Mouse (Mus musculus) hindbrain, embryonic 16.5 days (tissue): ENCODE measurements around the gene Pygm. TPM values are rescaled to one million over a fixed set of nuclear protein-coding genes. Genes with fewer than 3 reads are reported as not detected.

Experiments
- ATAC-seq: fragments of 200-750 bp; cut with Nextera tagmentation; 2 replicates; pipeline ENCODE4 v1.8.0; 2017; ENCODE audit warnings: moderate TSS enrichment, moderate library complexity
- H3K27ac ChIP-seq: fragments of 300-500 bp; sonication (generic); 2 replicates; pipeline ENCODE4 v1.5.1; 2014; ENCODE audit warnings: low read depth, mild to moderate bottlenecking, control low read depth, low read length, moderate library complexity
- H3K27me3 ChIP-seq: fragments of 300-500 bp; sonication (generic); replicated peaks from 2 replicates; pipeline ENCODE4 v1.6.1; 2014; ENCODE audit warnings: low read length; ENCODE audit not compliant: control insufficient read depth, insufficient read depth
- H3K36me3 ChIP-seq: fragments of 300-500 bp; sonication (generic); 2 replicates; pipeline ENCODE4 v1.6.1; 2014; ENCODE audit warnings: mild to moderate bottlenecking, low read length, moderate library complexity, mixed read lengths; ENCODE audit not compliant: control insufficient read depth, insufficient read depth
- H3K4me1 ChIP-seq: fragments of 300-500 bp; sonication (generic); 2 replicates; pipeline ENCODE4 v1.6.1; 2014; ENCODE audit warnings: low read depth, low read length; ENCODE audit not compliant: control insufficient read depth, insufficient read depth
- H3K4me2 ChIP-seq: fragments of 300-500 bp; sonication (generic); 2 replicates; pipeline ENCODE4 v1.6.1; 2014; ENCODE audit warnings: mild to moderate bottlenecking, low read length, control low read depth, moderate library complexity
- H3K4me3 ChIP-seq: fragments of 300-500 bp; sonication (generic); 2 replicates; pipeline ENCODE4 v1.5.1; 2014; ENCODE audit warnings: mild to moderate bottlenecking, low read length, control low read depth, moderate library complexity
- H3K9ac ChIP-seq: fragments of 300-500 bp; sonication (generic); 2 replicates; pipeline ENCODE4 v1.6.1; 2014; ENCODE audit warnings: low read depth, mild to moderate bottlenecking, control low read depth, low read length, moderate library complexity
- H3K9me3 ChIP-seq: fragments of 300-500 bp; sonication (generic); 2 replicates; pipeline ENCODE4 v1.6.1; 2014; ENCODE audit warnings: mild to moderate bottlenecking, low read length, moderate library complexity; ENCODE audit not compliant: control insufficient read depth
- WGBS: fragments of 180-500 bp; shearing (Covaris S2); extraction: QIAGEN DNeasy Blood & Tissue Kit; methylation state at CpG from one replicate; pipeline ENCODE4 v1.1.7; 2014; 5-methylcytosine and 5-hydroxymethylcytosine counted together
- polyA plus RNA-seq: library from polyadenylated mRNA; unstranded; fragments of >200 nt; fragmentation: Nextera tagmentation; extraction: Ambion mirVana; gene quantifications from 2 replicates; pipeline ENCODE4 v1.2.1, GENCODE M21; 2015

The Pygm gene
- polyA plus RNA-seq, 1 experiment from 2014 or later: 10.2 TPM

DNA sequence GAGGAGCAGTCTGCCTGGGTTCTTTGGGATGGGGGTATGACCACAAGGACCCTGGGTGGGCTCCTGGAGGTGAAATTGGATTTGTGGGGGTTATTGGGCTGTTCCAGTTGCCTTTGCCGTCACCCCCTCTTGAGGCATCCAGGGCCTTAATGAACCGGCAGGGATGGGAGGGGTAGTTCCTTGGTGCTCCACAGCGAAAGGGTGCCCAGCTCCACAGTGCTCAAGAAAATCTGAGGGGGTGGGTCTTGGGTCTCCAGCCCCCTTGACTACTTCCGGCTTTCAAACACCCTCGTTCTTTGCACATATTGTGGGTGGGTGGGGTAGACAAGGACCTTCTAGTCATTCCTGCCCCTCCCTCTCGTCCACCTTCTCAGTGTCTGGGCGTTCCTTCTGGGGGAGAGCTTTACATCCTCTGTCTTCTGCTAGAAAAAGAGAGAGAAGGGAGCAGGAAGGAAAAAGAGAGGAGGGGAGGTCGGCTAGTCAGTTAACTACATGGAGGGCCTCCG, 35.7 kb downstream of the Pygm start:
- H3K4me2 ChIP-seq: peak overlapping the region; percentile 92
- 39% methylated on average over 9 of the region's 9 CpGs for WGBS
- H3K4me1 ChIP-seq: peaks cover 77% of the 10 kb centered on the region
- H3K4me3 ChIP-seq: peak overlapping the region; percentile 70
- peak overlapping the region; percentile 94 for H3K27ac ChIP-seq
- H3K36me3 ChIP-seq: no peaks in the 10 kb centered on the region
- peak overlapping the region; percentile 86 for H3K9ac ChIP-seq
- no peaks in the 10 kb centered on the region for H3K27me3 ChIP-seq
- ATAC-seq: no peak
- H3K9me3 ChIP-seq: no peaks in the 10 kb centered on the region

DNA sequence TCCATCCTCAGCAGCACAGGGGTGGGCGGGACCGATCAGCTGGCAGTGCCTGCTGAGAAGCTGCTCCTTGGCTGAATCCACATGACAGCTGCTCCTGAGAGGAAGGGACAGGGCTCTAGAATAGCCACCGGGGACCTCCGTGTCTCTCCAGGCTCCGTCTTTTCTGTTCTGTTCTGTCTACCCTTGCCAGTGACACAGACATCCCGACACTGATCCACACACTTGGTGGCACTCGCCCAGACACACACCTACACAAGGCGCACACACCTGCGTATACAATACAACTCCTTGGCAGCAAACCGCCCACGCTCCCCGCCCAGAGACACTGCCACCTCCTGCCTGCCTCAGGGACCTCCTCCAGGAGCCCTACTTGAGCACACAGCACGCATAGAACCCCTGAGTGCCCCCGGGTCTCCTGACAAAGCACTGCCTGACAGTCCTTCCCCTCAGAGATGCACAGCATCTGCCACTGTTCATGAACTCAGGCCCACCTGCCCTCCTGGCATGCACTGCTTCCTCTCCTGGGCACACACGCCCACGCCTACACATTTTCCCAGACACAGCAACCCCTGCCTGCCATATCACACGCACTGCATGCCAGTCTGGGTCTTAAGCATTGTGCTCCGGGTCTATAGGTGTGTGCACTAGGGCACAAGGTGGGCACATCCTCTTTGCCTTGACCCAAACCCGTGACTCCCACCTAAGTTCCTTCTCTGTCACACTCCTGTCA, 36.4 kb downstream of the Pygm start:
- Histone ChIP-seq H3K4me1 (peaks cover 78% of the 10 kb centered on the region), H3K27ac (peak overlapping the region; percentile 45; the same call in 1 of the 2 replicates), H3K4me3 (peak overlapping the region; percentile 70), H3K9me3 (no peaks in the 10 kb centered on the region), H3K36me3 (no peaks in the 10 kb centered on the region), H3K27me3 (no peaks in the 10 kb centered on the region), H3K9ac (peak overlapping the region; percentile 86), H3K4me2 (peak overlapping the region; percentile 92)
- ATAC-seq: no peak
- WGBS: 40% methylated on average over 19 of the region's 19 CpGs

DNA sequence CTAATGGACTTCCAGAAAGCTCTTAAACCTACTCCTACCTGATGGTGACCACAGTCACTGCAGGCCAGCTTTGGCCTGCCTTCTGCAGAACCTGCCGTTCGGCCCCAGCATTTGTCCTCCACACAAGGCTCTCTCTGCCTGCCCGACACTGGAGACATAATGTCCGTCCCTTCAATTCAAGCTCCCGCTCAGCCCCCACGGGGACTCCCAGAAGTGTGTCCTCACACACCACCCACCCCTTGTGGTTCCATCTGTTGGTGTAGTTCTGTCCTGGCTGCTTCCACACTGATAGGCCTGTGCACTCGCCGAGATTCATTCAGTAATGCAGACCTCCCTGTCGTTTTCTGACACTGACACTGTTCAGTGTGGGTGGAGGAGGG, 37.0 kb downstream of the Pygm start:
- Histone ChIP-seq H3K27me3 (no peaks in the 10 kb centered on the region), H3K9me3 (no peaks in the 10 kb centered on the region), H3K4me2 (peak overlapping the region; percentile 92), H3K9ac (peak overlapping the region; percentile 86), H3K4me1 (peaks cover 78% of the 10 kb centered on the region), H3K36me3 (no peaks in the 10 kb centered on the region), H3K4me3 (peak overlapping the region; percentile 70), H3K27ac (no peak overlapping the region)
- WGBS: 59% methylated on average over 9 of the region's 9 CpGs
- no peak for ATAC-seq

DNA sequence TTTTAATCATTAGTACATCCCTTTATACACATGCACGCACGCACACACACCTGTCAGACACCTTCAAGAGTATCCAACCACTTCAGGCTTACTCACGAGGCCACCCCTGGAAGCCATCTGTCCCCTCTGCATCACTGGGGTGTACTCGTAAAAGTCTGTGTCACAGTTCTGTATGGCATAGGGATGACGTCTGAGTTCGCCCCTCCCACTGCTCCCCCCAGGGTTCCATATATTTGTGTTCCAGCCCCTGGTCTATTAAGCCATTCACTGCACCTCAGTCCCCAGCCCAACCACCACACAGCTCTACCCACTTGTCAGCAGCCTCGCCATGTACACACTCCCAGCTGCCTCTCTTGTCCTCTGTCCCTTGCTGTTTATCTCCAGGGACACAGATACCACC, 37.8 kb downstream of the Pygm start:
- Histone ChIP-seq H3K9ac (no peak overlapping the region), H3K27me3 (no peaks in the 10 kb centered on the region), H3K4me3 (no peak overlapping the region), H3K36me3 (no peaks in the 10 kb centered on the region), H3K27ac (no peak overlapping the region), H3K4me1 (peaks cover 77% of the 10 kb centered on the region), H3K4me2 (no peak overlapping the region), H3K9me3 (no peaks in the 10 kb centered on the region)
- no peak for ATAC-seq
- whole genome bisulfite sequencing: 65% methylated on average over 7 of the region's 7 CpGs

DNA sequence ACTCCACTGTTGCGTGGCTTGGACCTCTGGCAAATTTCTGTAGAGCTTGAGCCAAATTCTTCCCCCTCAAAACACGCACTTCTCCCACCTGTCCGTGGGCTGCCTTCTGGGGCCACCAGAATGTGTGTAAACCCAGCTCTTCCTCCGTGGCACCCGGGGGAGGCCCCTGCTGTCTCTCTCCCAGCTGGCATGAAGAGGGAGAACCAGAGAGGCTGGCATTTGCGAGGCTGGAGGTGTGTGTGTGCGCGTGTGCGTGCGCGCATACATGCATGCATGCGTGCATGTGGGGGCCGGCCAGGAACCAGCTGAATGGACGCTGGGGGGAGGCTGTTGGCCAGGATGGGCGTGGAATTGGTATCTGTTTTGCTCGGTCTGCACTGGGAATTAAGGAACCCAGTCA, 39.0 kb downstream of the Pygm start:
- no peak overlapping the region for H3K9ac ChIP-seq
- H3K4me1 ChIP-seq: peaks cover 78% of the 10 kb centered on the region
- ATAC-seq: no peak
- H3K4me2 ChIP-seq: no peak overlapping the region
- H3K27ac ChIP-seq: no peak overlapping the region
- no peaks in the 10 kb centered on the region for H3K9me3 ChIP-seq
- no peak overlapping the region for H3K4me3 ChIP-seq
- peaks cover 3% of the 10 kb centered on the region; the same call in 1 of the 2 replicates for H3K27me3 ChIP-seq
- no peaks in the 10 kb centered on the region; the same call in 1 of the 2 replicates for H3K36me3 ChIP-seq
- 77% methylated on average over 16 of the region's 16 CpGs for WGBS

DNA sequence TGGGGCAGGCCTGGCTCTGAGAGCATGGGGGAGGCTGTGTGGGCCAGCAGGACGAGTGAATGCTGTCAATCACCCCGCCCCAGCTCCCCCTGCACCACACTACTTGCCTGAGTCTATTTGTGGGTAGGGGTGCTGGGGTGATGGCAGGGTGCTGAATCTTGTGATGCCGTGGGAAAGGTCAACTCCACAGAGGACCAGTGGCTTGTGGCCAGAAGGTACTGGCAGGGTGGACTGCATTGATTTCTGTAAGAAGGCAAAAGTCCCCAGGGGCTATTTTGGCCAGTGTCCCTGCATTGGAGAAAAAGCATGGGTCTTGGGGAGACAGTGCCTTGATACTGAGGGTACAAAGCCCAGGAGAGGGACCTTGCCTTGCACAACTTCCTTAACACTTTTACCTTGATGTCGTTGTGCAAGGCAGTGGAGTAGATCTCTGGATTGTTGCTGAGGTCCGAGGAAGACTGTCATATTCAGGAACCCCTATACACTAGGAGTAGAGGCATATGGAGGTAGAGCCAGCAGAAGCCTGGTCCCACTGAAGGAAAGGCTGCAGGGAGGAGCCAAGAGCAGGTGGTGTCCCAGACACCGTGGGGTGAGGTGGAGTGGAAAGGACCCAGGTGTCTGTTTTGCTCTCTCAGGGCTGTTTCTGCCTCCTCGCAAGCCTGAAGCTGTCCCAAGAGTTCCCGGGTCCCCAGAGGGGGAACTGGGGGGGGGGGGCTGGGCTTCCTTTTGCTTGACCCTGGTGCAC, 40.1 kb downstream of the Pygm start:
- H3K4me3 ChIP-seq: no peak overlapping the region
- peaks cover 89% of the 10 kb centered on the region for H3K4me1 ChIP-seq
- ATAC-seq: no peak
- no peak overlapping the region for H3K27ac ChIP-seq
- H3K27me3 ChIP-seq: peaks cover 5% of the 10 kb centered on the region; the same call in 1 of the 2 replicates
- no peaks in the 10 kb centered on the region for H3K9me3 ChIP-seq
- no peak overlapping the region for H3K4me2 ChIP-seq
- H3K36me3 ChIP-seq: no peaks in the 10 kb centered on the region; the same call in 1 of the 2 replicates
- 53% methylated on average over 8 of the region's 8 CpGs for WGBS
- H3K9ac ChIP-seq: no peak overlapping the region

DNA sequence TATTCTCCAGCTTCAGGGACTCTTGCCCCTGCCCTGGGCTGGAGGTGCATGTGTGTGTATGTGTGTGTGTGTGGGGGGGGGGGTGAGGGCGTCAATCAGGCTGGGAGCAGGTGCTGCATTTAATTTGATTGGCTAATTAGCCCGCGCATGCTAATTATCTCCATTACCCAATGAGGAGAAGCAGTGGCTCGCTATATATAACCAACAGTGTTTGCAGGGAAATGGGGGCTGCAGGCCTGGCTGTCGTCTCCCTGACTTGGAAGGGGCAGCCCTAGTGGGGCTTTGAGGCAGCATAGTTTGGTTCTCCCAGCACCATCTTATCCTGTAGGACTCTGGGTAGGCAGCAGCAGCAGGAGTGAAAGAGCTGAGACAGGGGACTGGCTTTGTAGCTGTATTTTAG, 41.4 kb downstream of the Pygm start:
- Histone ChIP-seq H3K9ac (no peak overlapping the region), H3K4me2 (no peak overlapping the region)
- no peak for ATAC-seq

DNA sequence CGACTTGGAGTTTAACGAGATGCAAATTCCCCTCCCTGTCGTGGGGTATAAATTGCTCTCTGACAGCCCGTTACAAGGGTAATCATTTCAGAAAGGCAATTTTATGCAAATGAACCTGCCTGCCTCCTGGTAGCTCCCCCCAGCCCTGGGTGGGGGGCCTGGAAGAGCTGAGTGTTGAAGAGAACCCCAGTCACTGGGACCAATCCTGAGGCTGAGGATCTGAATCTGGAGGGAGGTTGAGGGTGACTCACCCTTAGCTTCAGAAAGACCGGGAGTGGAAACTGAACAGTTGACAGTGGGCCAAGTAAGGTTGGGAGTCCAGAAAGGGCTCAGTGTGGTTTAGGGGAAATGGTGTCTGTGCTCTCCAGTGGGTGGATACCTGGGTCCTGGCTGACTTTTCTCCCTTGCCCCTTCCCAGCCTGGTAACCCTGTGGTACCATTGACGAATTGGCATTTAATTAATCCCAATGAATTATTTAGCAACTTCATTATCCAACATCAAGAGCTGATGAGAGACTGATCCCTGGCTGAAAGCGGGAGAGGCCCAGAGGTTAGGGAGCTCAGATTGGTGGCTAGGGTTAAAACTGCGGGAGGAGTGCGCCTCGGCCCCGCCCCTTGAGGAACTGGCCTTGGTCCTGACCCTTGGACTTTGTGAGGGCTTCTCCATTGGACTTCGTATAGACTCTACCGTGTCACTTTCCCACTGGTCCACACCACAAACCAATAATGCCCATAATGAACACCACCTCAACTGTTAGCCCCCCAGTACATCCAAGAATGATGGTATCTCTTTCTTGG, 42.7 kb downstream of the Pygm start:
- H3K27me3 ChIP-seq: peaks cover 5% of the 10 kb centered on the region; the same call in 1 of the 2 replicates
- no peak for ATAC-seq
- H3K4me3 ChIP-seq: no peak overlapping the region
- no peak overlapping the region for H3K9ac ChIP-seq
- H3K4me2 ChIP-seq: peak overlapping the region; percentile 15; the same call in 1 of the 2 replicates
- no peaks in the 10 kb centered on the region for H3K9me3 ChIP-seq
- H3K36me3 ChIP-seq: no peaks in the 10 kb centered on the region; the same call in 1 of the 2 replicates
- H3K4me1 ChIP-seq: peaks cover 77% of the 10 kb centered on the region
- no peak overlapping the region for H3K27ac ChIP-seq
- 14% methylated on average over 13 of the region's 13 CpGs for WGBS

More for the DNA sequence above, 41.4 kb downstream of the Pygm start:
- 26% methylated on average over 5 of the region's 5 CpGs for WGBS
- H3K9me3 ChIP-seq: no peaks in the 10 kb centered on the region
- H3K27ac ChIP-seq: peak overlapping the region; percentile 42; the same call in 1 of the 2 replicates
- H3K4me1 ChIP-seq: peaks cover 86% of the 10 kb centered on the region
- H3K27me3 ChIP-seq: peaks cover 5% of the 10 kb centered on the region; the same call in 1 of the 2 replicates
- no peak overlapping the region for H3K4me3 ChIP-seq
- H3K36me3 ChIP-seq: no peaks in the 10 kb centered on the region; the same call in 1 of the 2 replicates
